Mouse (Mus musculus) layer of hippocampus, postnatal 36 days (tissue): Measurements from ENCODE around the gene Capn12. TPM values are rescaled to one million over a fixed set of nuclear protein-coding genes. Genes with fewer than 3 reads are reported as not detected.
A peak's percentile ranks its signal among the peaks of the same experiment; 100 is the strongest.

ENCODE experiments used
- DNase-seq, 2 experiments: peaks; one replicate each; pipeline ENCODE4 v3.0.0; 2022
- total RNA-seq, 2 experiments: library from RNA; stranded (reverse); gene quantifications; 2 replicates each; pipeline ENCODE4 v1.2.3; 2021

The Capn12 gene
- under 1 TPM; 0.22 to 0.35 TPM for total RNA-seq

- DNase-seq = no peak
These were observed at the start of gene Capn12 for GRCm38 (mm10) chr7:28881199-28881598. Gene Capn12, plus strand, starts transcription at chr7:28881422.

DNA sequence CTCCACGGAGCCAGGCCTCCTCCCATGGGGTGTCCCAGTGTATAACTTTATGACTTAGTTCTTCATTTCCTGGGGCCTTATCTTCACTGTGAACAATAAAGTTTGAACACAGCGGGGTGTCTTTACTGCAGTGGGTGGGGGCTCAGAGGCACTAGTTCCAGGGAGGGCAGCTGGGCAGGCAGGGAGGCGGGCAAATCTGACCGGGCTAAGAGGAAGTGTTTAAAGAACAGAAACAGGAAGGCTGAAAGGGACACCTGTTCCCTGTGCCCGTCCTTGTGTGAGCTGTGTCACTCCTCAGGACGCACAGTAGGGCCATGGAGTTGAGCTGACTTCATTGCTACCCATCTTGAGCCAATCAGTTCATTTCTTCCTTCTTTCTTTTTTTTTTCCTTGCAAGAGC is 49.1 kb upstream of the Capn12 start:
- no peak for DNase-seq

DNA sequence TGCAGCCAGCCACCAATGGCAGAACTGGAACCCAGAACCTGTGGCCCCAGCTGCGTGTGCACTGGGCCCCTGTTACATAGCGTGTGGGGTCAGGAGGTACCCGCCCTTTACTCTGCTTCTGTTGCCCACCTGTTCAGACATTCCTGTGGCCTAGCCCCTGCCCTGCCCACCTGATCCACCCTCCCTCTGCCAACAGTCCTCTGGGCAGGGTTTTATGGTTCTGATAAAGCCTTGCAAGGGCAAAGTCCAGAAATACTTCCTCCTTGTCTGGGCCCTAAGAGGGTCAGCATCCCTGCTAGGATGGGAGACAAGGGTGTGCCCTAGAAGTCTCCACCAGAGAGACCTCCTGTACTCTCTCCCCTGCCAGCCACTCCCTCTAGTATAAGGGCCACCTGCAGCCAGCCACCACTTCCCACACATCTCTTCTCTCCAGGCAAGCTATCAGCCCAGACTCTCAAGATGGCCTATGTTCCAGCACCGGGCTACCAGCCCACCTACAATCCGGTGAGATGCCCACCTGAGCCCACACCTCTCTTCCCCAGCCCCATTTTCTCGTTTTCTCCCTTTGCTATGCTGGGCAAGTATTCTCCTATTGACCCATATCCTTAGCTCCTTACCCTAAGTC is 47.4 kb upstream of the Capn12 start, which contains the start of gene Lgals4:
Gene Lgals4, plus strand, starts transcription at position 132 of the 625 bp plus-strand sequence.
- DNase-seq = no peak

DNA sequence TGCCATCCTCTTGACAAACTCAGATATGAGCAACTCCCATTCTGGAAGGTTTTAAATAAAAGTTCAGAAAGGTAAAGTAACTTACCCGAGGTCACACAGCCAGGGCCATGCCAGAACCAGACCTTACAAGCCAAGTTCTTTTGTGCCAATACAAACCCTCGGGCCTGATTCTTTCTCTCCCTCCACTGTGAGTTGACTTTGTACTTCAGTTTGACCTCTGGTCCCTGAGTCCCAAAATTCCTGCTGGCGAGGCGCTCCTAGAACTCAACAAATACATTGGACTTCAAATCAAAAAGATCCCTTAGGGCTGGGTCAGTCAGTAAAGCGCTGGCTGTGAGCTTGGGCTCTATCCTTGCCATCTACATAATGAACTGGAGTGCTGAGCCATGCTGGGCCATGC is 44.3 kb upstream of the Capn12 start:
- no peak for DNase-seq

DNA sequence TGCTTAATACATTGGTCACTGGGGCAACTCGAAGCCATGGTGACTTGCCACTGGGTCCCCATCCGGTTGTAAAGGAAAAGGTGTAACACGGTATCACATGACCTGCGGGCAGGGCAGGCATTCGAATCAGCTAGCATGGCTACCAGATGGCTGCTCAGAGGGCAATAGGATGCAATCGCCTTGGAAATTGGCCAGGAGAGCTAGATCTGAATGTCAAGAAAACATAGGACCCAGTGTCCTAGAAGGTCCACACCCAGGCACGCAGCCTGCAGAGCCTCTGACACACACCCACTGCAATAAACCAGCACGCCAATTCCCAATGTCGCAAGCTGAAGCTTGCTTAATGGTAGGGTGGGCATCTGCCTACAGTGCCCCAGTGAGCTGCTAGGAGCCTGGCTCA is 42.9 kb upstream of the Capn12 start:
- no peak for DNase-seq

DNA sequence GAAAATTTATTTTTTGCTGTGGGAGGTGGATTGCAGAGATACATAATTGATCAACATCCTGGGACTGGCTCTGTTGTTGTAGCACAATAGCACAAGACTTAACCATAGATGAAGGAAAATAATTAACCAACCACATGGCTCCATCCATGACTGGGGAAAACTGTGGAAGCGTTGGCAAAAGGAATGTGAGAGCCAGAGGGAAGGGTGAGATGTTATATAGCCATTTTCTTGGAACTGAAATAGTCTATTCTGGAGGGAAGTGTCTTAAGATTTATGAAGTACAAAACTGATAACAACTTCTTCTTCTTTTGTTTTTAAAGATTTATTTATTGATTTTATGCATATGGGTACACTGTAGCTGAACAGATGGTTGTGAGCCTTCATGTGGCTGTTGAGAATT is 33.9 kb upstream of the Capn12 start:
- no peak for DNase-seq

DNA sequence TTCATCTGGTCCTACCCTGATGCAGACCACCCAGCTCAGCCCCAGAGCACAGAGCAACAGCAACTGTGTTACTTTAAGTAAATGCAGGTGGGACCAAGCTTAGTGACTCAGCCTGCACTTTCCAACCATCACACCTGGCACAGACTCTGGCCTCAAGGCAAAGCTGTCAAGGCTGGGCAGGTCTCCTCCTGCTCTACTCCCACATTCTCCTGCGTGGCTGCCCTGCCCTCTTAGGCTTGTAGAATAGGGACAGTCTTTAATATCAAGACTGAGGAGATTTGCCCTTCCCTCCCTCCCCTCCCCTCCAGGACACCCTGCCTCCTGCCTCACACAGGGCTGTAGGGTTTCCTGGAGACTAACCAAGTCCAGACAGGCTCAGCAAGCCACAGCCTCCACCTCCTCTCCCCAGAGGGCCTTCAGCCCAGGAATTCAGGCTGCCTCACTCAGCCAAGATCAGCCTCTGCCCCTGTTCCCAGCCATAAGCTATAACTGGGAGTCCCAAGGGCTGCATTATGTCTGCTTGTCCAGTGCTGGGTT is 31.5 kb upstream of the Capn12 start:
- no peak for DNase-seq

- DNase-seq = no peak
These were observed 30.6 kb upstream of the Capn12 start for GRCm38 (mm10) chr7:28850642-28851041.

DNA sequence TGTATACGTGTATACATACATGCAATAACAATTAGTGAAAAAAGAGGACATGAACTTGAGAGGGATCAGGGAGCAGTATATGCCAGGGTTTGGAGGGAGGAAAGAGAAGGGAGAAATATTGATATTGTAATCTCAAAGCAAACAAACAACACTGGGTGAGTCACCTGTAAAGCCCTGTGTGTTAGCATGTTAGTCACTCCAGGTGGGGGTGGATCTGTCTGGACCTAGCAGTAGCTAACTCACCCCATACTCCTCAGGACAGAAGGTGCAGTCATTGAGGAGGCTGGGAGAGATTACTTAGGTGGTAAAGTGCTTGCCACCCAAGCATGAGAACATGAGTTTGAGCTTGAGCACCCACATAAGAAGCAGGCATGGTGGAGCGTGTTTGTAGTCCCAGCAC is 21.3 kb upstream of the Capn12 start:
- no peak for DNase-seq

GRCm38 (mm10) chr7:28860898-28861297 is 20.3 kb upstream of the Capn12 start:
- no peak for DNase-seq

DNA sequence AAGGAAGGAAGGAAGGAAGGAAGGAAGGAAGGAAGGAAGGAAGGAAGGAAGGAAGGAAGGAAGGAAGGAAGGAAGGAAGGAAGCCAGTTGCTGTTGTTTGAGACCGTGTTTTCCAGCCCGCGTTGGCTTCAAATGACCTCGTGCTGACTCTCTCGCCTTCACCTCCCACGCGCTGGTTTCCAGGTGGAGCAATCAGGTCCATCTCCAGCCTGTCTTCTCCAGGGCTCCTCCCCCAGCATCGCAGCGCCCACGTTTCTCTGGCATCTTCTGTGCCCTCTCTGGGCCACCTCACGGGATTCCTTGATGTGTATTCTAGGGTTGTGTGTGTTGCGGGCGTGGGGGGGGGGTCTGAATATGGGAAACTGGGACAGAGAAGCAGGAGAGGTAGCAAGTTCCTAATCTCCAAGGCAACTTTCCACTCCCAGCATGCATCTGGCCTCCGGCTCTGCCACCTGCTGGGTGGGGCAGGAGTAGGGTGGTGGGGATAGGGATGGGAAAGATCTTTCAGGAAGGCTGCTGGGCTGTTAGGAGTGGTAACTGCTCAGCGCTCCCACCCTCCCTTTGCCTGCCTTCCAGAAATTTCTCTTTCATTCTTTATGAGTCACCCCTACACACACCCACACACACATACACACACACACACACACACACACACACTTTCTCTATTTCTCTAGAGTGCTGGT is 18.3 kb upstream of the Capn12 start:
- DNase-seq = peak in 1 of 2 experiments; percentile 28

DNA sequence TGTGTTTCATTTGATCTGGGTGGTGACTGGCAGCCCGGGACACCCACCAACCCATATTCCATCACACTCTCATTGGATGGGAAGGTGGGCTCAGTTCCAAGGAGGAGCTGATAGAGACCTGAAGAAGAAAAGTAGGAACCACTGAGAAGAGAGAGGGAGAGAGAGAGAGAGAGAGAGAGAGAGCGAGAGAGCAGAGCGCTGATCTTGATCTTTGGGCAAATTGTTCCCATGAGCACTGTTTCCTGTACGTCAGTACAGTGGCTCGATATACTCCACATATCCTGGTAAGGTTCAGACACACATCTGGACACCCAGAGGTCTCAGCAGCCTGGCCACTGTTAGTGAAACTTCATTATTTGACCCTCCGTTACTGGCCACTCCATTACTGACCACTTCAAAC is 17.7 kb upstream of the Capn12 start, which contains the start of gene Lgals7:
Gene Lgals7, plus strand, starts transcription at position 314 of the 400 bp plus-strand sequence.
- DNase-seq = no peak

DNA sequence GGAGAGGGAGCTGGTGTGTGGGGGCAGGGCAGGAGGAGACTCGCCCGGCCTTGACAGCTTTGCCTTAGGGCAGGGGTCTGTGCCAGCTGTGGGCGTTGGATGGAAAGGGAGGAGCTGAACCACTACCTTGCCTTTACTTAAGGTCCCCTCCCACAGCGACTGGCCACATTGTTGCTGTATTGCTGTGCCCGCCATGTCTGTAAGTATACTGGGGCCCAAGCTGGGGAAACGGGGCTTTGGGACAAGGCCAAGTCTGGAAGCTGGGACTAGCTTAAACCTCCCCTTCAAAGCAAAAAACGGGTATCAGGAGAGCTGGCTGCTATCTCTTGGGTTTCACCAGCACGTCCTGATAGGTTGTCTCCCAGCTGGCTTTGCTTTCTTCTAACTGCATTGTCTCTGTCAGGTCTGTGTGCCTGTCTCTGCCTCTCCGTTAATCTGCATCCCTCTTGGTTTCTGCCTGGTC is 16.9 kb upstream of the Capn12 start:
- DNase-seq = no peak

DNA sequence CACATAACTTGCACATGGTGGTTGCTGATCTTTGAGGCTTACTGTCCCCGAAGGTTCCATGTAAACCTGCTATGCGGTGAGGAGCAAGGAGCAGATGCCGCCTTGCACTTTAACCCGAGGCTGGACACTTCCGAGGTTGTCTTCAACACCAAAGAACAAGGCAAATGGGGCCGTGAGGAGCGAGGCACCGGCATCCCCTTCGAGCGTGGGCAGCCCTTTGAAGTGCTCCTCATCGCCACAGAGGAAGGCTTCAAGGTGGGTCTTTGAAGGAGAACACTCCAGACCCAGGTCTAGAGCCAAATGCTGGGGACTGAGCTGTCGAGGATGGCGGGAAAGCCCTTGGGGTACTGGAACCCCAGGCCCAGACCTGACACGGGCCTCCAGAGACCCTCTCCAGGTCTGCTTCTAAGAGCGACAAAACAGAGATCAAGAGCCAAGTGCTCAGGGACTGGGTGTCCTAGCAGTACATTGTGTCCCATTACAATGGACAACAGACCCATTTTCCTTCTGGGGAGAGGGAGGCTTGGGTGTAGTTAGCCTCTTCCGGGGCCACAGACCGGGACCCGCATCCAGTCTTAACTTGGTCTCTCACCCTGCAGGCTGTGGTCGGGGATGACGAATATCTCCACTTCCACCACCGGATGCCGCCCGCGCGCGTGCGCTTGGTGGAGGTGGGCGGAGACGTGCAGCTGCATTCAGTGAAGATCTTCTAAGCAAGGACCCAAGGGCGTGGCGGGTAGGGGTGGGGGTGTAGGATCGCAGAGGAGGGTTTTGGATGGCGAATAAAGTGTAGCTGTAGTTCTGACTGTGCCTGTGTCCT is 15.5 kb upstream of the Capn12 start:
- DNase-seq = peak; percentile 72 to 76

DNA sequence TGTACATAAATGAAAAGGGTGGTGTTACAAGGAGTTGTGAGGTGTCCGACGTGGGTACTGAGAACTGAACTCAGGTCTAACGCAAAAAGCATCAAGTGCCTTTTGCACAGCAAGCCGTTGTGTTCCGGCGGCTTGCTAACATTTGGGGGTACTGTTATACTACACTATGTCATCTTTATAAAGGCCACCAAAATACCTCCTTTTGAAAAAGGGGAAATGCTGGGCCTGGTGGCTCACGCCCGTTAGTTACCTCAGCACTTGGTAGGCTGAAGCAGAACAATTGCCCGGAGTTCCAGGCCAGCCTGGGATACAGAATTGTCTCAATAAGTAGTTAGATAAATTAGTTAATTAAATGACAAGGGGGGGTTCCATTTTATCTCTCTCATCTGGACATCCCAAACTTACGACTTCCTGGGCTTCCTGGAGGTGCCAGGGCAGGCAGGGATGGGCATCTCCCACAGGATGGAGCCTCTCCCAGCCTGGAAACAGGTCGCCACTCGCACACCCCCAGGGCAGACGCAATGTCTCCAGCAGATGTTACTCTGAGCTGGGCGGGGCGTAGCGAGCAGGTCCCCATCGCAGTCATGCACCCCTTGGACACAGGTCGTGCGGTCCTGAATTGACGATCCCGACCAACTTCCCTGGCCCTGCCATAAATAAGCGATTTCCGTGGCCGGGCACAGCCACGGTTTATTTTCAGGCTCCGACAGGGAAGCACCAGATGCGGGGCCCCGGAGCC is 14.3 kb upstream of the Capn12 start:
- no peak for DNase-seq

DNA sequence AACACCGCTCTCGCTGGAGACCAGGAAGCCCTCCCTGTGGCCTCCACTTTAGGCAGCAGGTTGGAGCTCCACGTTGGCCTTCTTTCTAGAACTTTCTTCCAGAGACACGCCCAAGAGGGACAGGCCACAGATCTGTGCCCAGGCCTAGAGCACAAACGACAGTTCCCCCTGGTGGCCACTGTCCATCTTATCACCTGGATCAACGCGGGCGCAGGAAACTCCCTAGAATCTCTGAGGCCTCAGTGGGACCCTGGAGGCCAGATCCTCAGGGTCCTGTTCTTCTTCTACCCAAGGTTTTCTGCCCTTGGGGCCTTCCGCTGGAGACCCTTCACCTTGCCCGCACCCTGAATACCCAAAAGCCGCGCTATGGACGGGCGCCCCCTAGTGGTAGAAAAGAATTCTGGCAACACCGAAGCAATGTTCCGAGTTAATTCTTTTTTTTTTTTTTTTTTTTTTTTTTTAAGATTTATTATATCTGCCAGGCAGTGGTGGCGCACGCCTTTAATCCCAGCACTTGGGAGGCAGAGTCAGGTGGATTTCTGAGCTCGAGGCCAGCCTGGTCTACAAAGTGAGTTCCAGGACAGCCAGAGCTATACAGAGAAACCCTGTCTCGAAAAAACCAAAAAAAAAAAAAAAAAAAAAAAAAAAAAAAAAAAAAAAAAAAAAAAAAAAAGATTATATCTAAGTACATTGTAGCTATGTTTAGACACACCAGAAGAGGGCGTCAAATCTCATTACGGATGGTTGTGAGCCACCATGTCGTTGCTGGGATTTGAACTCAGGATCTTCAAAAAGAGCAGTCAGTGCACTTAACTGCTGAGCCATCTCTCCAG is 13.5 kb upstream of the Capn12 start:
- peak; percentile 38 to 58 for DNase-seq

DNA sequence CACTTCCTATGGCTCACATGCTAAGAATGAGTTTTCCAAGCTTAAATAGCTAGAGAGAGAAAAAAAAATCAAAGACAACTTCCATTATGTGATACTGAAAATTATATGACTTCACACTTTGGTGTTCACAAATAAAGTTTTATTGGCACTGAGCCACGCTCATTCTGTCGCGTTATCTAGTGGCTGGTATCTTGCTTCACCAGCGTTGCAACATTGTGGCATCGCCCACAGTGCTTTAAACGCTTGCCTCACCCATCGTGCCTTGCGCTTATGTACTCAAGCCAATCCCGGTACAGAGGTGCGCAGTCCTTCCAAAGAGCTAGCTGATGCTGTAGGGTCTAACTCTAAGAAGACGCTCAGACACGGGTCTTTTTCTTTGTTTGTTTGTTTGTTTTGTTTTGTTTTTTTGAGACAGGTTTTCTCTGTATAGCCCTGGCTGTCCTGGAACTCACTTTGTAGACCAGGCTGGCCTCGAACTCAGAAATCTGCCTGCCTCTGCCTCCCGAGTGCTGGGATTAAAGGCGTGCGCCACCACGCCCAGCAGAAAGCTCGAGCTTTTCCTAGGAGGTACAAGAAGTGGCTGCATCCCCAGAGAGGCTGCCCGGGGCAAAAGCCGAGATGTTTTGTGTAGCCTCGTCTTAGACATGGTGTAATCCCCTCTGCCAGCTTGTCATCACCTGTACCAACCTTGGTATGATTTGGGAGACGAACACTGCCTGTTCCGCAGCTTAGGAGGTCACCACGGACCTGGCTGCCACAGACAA is 10.1 kb upstream of the Capn12 start:
- DNase-seq = no peak

DNA sequence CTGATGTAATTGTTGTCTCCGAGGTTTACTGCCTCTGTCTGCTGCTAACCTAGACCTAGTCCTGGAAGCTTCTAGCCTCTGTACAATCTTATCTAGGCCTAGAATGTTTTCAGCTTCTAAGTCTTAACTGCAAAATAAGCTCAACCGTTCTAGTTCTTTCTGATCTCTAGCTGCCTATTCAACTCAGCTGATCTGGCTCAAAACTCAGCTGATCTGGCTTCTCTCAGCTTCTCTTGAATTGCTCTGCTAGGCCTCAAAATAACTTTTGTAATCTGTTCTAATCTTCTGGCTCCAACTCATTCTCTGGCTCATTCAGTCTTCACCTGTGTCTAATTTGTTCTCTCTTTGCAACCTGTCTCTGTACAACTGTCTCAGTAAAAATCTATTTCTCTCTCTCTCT is 6.7 kb upstream of the Capn12 start:
- no peak for DNase-seq

DNA sequence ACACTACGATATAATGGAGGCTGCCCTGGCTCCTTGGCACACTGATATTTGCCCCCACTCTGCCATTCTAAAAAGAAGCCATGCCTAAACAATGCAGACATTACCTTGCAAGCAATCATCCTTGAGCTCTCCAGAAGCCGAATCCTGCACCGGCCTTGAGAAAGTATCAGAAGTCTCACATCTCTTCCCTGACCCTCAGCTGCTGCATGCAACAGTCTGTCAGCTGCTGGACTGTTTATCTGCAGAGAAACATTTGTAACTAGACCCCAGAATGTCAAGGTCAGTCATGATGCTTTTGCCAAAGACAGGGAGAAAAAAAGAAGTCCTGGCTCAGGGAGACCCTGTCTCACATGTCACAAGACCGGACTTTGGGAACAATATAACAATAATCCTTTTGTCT is 5.1 kb upstream of the Capn12 start:
- no peak for DNase-seq

DNA sequence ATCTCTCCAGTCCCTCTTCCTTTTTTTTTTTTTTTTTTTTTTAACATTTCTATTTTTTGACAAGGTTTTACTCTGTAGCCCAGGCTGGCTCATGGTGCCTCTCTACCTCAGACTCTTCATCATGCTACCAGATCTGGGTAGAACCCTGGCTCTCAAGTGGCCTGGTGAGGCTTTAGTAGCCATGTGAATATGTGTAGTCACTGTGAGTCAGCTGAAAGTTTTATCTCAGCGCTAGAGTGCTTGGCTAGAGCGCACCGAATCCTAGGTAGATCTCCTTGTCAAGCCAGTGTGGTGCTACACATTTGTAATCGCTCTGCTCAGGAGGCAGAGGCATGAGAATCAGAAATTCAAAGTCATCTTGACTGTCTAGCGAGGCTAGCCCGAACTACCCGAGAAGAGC is 4.1 kb upstream of the Capn12 start:
- DNase-seq = no peak

GRCm38 (mm10) chr7:28877856-28878255 is 3.4 kb upstream of the Capn12 start:
- DNase-seq = no peak
